Mouse (Mus musculus) layer of hippocampus, adult 2 months (tissue): ENCODE data around the gene Tyro3. TPM values are rescaled to one million over a fixed set of nuclear protein-coding genes. Genes with fewer than 3 reads are reported as not detected.

Experiments
- DNase-seq, 2 experiments: peaks; one replicate each; pipeline ENCODE4 v3.0.0; 2022; ENCODE audit warnings: low spot score in 2 of 2
- H3K27ac ChIP-seq: fragments of 200-600 bp; 2 replicates; pipeline ENCODE4 v1.8.1; 2022
- H3K4me3 ChIP-seq: fragments of 200-600 bp; 2 replicates; pipeline ENCODE4 v1.8.1; 2022; ENCODE audit warnings: mild to moderate bottlenecking
- CTCF ChIP-seq: fragments of 200-600 bp; conservative IDR thresholded peaks from 2 replicates; pipeline ENCODE4 v1.8.1; 2022; ENCODE audit warnings: antibody characterized with exemption, mild to moderate bottlenecking, moderate library complexity
- total RNA-seq, 2 experiments: library from RNA; stranded (reverse); gene quantifications; 2 replicates each; pipeline ENCODE4 v1.2.3; 2021

Gene Tyro3
- total RNA-seq, 2 experiments from 2014 or later = 75.5 to 80.8 TPM

DNA sequence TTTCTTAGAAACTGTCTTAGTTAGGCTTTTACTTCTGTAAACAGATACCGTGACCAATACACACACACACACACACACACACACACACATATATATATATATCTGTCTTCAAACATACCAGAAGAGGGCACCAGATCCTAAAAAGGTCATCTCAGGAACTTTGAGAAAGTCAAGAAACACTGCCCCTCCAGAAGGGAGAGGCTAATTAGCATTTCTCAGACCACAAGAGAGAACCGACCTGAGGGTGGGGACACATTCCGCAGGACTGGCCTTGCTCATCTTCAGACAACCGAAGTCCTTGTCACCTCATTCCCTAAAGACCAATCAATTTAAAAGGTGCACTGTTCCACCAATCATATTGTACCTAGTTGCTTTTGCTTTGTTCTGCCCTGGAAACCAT, 46.0 kb downstream of the Tyro3 start:
- TF ChIP-seq CTCF = 0 out of 2 replicates have a peak, but pooled peaks have one; percentile 7
- Histone ChIP-seq H3K4me3 (no peak overlapping the region), H3K27ac (no peak overlapping the region)
- DNase-seq = no peak

DNA sequence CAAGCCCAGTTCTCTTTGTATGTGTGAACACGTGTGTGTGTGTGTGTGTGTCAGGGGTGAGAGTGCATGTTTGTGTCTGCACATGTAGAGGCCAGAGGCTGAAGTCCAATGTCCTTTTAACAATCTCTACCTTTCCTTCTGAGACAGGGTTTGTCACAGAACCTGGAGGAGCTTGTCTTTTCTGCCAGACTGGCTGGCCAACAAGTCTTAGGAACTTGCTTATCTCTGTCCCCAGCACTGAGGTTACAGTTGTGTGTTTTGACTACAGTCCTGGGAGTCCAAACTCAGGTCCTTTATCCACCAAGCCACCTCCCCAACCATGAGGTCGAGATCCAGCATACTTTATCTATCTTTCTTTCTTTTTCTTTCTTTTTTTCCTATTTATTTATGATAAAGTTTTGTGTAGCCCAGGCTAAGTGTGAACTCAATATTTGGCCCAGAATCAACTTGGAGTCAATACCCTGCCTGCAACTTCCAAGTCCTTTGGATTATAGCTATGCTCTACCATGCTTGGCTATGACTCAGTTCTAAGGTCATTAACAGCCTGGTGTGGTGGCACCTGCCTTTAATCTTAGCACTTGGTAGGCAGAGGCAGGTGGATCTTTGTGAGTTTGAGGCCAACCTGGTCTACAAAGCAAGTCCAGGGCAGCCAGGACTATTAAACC, 48.5 kb downstream of the Tyro3 start:
- no peak overlapping the region for H3K27ac ChIP-seq
- no peak for TF ChIP-seq CTCF
- H3K4me3 ChIP-seq = no peak overlapping the region
- no peak for DNase-seq

GRCm38 (mm10) chr2:119846929-119847328, 49.4 kb downstream of the Tyro3 start:
- Histone ChIP-seq H3K4me3 (no peak overlapping the region), H3K27ac (no peak overlapping the region)
- TF ChIP-seq CTCF = no peak
- DNase-seq = peak in 1 of 2 experiments; percentile 13

GRCm38 (mm10) chr2:119853811-119854210, 56.3 kb downstream of the Tyro3 start:
- no peak for DNase-seq
- TF ChIP-seq CTCF = no peak

GRCm38 (mm10) chr2:119855310-119855850, 57.8 kb downstream of the Tyro3 start:
- no peak for TF ChIP-seq CTCF
- Histone ChIP-seq H3K27ac (no peak overlapping the region), H3K4me3 (no peak overlapping the region)
- no peak for DNase-seq

More at GRCm38 (mm10) chr2:119853811-119854210, 56.3 kb downstream of the Tyro3 start:
- Histone ChIP-seq H3K4me3 (no peak overlapping the region), H3K27ac (no peak overlapping the region)

GRCm38 (mm10) chr2:119857341-119857740, 59.8 kb downstream of the Tyro3 start:
- no peak for DNase-seq
- H3K27ac ChIP-seq = no peak overlapping the region
- no peak overlapping the region for H3K4me3 ChIP-seq
- no peak for TF ChIP-seq CTCF

DNA sequence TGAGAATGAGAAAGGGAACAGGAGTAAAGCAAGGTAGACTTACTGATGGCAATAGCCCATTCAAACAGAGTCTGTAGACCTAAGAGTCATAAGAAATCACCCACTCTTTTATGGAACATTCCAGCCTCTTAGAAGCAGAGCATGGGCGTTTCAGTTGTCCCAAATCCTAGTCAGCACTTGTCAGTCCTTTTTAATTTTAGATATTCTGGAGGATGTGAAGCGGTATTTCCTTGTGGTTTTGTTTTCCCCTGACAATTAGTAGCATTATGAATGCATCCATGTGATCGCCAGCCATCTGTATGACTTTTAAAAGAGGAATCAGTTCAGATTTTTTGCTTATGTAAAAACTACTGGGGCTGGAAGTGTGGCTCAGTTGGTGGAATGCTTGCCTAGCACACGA, 67.0 kb downstream of the Tyro3 start:
- TF ChIP-seq CTCF = no peak

More for the DNA sequence above, 67.0 kb downstream of the Tyro3 start:
- DNase-seq = peak in 1 of 2 experiments; percentile 51
- Histone ChIP-seq H3K4me3 (no peak overlapping the region), H3K27ac (peak overlapping the region; percentile 48; the same call in 1 of the 2 replicates)

Other genes starting within 250 kb of the Tyro3 start
- under 1 TPM; 0.88 to 0.97 TPM for gene Nusap1, start 179.4 kb upstream of the Tyro3 start, total RNA-seq
- under 1 TPM; 0.91 to 0.92 TPM for gene Oip5, start 179.3 kb upstream of the Tyro3 start, total RNA-seq
- gene Ndufaf1, start 134.9 kb upstream of the Tyro3 start, total RNA-seq = 10 to 100 TPM; 30.7 to 31.9 TPM
- gene Rtf1, start 122.7 kb upstream of the Tyro3 start, total RNA-seq = 10 to 100 TPM; 60.3 to 62.9 TPM
- 100 to 1,000 TPM; 265 to 270 TPM for gene Itpka, start 55.4 kb upstream of the Tyro3 start, total RNA-seq
- gene Ltk, start 37.3 kb upstream of the Tyro3 start, total RNA-seq = 10 to 100 TPM; 13.7 to 14.3 TPM
- 10 to 100 TPM; 18.6 to 19.6 TPM for gene Rpap1, start 10.2 kb upstream of the Tyro3 start, total RNA-seq
- gene Mga, start 99.5 kb downstream of the Tyro3 start, total RNA-seq = 10 to 100 TPM; 66.6 to 72.7 TPM
- gene Mapkbp1, start 175.0 kb downstream of the Tyro3 start, total RNA-seq = 10 to 100 TPM; 43.7 to 45.6 TPM
- gene Jmjd7, start 229.8 kb downstream of the Tyro3 start, total RNA-seq = 1 to 10 TPM; 5.5 to 6.6 TPM
- gene Gm28042, start 229.8 kb downstream of the Tyro3 start, total RNA-seq = 1 to 10 TPM; 1.1 to 2.4 TPM
- 1 to 10 TPM; 3.8 to 6.4 TPM for gene Pla2g4b, start 235.7 kb downstream of the Tyro3 start, total RNA-seq